Mouse (Mus musculus): ENCODE results near the gene Tmem115. TPM values are rescaled to one million over a fixed set of nuclear protein-coding genes. Genes with fewer than 3 reads are reported as not detected.
A peak's percentile ranks its signal among the peaks of the same experiment; 100 is the strongest.
"Not testable (repeated sequence)": the region's sequence is repeated elsewhere in the genome, so short reads cannot be mapped to it uniquely, and the experiment has no call there.

The Tmem115 gene
- total RNA-seq, 2 experiments from 2014 or later: 1.9 to 5.9 TPM

DNA sequence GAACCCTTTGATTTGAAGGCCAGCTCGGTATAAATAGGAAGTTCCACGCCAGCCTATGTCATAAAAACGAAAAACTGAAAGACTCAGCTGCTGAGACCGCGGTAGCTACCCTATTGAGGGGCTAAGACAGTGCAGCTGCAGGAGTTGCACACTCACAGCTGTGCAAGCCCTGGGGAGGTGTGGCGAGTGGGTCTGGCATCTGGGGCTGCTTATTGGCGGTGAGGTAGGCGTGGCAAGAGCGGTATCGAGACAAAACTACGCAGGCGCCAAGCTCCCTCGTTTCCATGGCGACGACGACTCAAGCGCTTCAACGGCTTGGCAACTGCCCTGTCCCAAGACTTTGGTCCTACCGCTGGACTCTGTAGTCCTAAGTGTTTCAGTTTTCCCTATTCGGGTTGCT, 13.3 kb downstream of the Tmem115 start, which contains the start of gene Zmynd10:
Gene Zmynd10, plus strand, starts transcription at position 273 of the 400 bp plus-strand sequence.
- peak; percentile 72 for ATAC-seq (replicated peaks; ENCODE audit: low FRiP score, poor library complexity, severe bottlenecking)

DNA sequence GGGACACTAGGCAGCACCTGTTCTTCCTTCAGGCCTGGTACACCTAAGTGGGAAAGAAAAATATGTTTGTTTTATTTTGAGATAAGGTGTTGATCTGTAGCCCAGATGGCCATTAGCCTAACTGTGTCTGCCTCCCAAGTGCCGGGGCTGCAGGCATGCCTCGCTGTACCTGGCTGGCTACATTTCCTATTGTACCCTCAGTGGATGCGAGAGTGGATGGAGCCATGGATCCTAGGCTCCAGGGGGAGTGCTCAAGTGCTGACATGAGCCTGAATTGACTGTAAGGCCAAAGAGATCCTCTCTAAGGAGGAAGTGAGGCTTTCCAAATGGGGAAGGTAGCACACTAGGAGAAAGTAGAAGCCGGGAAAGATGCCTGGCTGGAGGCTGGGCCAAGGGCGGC, 14.2 kb downstream of the Tmem115 start:
- no peak for ATAC-seq (replicated peaks; ENCODE audit: low FRiP score, poor library complexity, severe bottlenecking)

DNA sequence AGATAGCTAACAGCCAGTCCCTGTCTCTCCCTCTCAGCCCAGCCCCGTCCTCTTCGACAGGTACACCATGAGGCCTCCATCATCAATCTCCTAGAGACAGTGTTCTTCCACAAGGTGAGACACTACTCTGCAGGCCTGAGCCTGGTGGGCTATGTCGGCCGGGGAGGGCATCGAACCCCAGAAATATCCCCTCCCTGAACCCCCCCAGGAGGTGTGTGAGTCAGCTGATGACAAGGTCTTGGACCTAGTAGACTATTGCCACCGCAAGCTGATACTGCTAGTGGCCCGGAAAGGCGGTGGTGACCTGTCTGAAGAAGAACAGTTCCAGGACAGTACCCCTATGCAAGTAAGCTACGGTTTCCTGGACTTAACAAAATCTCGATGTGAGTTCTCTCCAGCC, 15.1 kb downstream of the Tmem115 start:
- no peak for ATAC-seq (replicated peaks; ENCODE audit: low FRiP score, poor library complexity, severe bottlenecking)

DNA sequence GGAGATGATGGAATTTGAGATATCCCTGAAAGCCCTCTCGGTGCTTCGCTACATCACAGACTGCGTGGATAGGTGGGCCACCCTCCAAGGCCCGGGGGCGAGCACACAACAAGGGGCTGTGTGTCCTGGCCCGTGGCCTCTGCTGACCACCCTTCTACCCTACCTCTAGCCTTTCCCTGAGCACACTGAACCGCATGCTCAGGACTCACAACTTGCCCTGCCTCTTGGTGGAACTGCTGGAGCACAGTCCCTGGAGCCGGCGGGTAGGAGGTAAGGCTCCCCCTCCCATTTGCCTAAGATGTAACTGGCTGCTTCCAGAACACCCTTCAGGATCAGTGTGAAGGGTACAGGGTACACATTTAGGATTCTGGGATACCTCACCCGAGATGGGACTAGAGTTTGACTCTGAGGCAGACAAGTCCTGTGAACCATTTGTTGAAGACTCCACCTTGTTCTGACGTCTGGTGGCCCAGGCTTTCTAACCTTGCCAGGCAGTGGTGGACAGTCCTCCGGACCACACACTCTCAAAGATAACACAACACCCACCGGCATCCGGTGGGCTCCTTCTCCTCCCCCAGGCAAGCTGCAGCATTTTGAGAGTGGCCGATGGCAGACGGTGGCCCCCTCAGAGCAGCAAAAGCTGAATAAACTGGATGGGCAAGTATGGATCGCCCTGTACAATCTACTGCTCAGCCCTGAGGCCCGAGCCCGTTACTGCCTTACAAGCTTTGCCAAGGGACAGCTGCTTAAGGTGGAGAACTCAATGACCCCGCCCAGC, 15.7 kb downstream of the Tmem115 start:
- no peak for ATAC-seq (replicated peaks; ENCODE audit: low FRiP score, poor library complexity, severe bottlenecking)

DNA sequence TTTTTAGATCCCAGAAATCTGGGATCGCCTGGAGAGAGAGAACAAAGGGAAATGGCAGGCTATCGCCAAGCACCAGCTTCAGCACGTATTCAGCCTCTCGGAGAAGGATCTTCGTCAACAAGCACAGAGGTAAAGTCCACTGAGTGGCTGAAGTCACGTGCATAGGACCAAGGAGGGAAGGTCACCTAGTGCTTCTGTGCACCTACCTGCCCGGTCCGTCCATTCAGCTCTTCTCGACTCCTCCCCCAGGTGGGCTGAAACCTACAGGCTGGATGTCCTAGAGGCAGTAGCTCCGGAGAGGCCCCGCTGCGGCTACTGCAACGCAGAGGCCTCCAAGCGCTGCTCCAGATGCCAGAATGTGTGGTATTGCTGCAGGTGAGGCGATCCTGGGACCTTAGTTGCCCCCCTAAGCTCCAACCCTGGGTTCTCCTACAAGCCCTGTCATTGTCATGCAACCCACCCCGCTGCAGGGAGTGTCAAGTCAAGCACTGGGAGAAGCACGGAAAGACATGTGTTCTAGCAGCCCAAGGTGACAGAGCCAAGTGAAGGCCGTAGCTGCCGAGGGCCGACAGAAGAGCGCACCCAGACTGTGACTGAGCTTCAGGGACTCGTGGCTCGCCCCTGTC, 16.9 kb downstream of the Tmem115 start:
- ATAC-seq (replicated peaks; ENCODE audit: low FRiP score, poor library complexity, severe bottlenecking): no peak

DNA sequence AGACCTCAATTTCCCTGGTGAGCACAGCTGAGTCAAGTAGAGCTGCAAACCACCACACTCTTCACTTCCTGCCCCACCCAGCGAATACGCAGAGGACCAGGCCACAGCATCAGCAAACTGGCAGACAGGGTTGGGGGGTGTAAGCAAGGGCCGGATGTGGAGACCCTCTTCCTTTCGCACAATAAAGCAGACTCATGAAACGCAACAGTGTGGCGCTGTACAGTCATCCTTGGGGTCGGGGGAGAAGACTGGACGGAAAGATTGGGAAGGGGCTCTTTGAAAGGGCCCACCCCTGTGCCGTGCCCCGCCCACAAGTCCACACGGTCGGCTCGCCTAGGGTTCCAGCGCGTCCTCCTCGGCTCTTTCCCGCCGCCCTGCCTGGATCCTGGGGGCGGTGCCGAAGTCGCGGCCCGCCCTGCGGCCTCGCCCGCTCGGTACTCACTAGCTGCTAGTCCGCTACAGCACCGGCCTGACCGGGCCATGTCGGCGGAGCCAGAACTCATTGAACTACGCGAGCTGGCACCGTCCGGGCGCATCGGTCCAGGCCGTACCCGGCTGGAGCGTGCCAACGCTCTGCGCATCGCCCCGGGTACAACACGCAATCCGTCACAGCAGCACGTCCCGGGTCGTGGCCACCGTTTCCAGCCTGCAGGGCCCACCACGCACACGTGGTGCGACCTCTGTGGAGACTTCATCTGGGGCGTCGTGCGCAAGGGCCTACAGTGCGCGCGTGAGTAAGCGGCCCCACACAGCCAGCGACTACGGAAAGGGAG, 17.6 kb downstream of the Tmem115 start, which contains the start of gene Rassf1:
Gene Rassf1, plus strand, starts transcription at position 439 of the 773 bp plus-strand sequence.
- 0 out of 2 replicates have a peak, but pooled peaks have one; percentile 34 for ATAC-seq (replicated peaks; ENCODE audit: low FRiP score, poor library complexity, severe bottlenecking)

DNA sequence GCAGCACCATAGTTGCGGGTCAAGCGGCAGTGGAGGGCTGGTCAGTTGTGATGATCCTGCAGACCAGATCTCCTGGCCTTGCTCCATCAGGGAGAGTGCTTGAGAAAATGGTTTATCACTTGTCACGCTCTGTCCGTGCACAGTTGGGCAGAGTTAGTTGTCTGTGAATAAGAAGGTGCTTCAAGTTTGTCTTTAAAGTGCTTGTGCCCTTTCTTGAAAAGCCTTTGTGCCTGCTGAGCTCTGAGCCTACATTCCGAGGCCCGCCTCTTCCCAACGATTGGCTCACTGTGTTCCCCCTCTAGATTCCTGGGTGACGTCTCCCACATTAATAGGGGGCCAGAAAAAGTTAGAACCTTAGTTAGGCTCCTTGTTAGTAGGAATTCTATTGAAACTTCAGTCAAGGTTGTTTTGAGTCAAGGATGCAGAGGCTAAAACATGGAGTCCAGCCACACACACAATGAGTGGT, 18.2 kb downstream of the Tmem115 start:
- ATAC-seq (replicated peaks; ENCODE audit: low FRiP score, poor library complexity, severe bottlenecking): no peak

DNA sequence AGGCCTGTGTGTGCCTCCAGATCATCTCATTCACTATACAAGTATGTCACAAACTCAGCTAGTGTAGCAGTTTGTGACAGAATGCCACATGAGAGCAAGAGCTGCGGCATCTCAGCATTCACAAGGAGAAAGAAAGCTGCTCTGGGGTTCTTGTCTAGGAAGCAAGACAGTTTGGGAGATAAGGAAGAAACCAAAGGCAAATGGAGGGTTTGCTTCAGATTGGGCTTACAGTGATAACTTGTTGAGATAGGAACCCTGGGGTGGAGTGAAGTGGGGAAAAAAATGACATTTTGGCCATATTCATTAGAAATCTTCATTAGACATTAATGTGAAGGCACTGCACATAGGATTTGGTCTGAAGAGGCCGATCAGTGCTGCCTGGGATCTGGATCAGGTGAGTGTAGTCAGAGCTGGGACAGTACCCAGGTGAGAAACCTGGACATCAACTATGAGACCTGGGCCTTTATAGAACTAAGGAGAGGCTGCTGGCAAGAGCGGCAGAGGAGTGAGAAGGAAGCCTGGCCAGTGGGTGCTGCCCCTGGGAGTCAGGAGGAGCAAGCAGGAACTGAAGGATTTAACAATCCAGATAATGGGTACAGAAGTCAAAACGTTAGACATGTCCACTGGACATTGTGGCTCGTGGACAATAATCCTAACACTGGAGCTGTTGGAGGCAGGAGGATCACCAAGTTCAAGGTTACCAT, 19.1 kb downstream of the Tmem115 start:
- ATAC-seq (replicated peaks; ENCODE audit: low FRiP score, poor library complexity, severe bottlenecking): no peak

DNA sequence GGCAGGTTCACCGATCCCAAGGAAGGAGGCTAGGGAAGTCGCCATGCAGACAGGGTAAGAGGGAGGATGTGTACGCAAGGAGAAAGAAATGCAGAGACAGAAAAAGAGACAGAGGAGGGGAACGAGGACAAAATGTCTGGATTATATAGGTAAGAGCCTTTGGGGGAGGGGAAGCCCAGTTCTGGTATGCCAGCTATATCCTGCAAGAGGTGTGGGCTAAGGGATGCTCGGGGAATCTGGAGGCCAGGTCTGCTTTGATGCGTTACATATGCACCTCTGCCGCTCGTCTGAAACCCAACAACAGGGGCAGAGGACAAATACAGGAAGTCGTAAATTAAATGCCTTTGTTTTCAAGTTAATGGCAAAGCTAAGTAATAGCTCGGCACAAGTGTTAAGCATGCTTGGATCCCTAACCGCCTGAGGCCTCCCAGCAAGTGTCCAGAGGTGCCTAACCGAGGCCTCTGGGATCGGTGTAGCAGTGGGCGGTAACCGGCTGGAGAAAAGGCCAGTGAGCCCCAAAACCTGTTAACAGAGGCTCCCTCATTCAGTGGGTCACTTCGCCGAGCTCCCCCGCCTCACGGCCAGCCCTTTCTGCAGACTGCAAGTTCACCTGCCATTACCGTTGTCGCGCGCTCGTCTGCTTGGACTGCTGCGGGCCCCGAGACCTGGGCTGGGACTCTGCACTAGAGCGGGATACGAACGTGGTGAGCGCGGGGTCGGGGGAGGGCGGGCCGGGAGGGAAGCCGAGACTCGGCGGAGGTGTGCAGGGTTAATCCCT, 20.0 kb downstream of the Tmem115 start:
- ATAC-seq (replicated peaks; ENCODE audit: low FRiP score, poor library complexity, severe bottlenecking): peak; percentile 6

DNA sequence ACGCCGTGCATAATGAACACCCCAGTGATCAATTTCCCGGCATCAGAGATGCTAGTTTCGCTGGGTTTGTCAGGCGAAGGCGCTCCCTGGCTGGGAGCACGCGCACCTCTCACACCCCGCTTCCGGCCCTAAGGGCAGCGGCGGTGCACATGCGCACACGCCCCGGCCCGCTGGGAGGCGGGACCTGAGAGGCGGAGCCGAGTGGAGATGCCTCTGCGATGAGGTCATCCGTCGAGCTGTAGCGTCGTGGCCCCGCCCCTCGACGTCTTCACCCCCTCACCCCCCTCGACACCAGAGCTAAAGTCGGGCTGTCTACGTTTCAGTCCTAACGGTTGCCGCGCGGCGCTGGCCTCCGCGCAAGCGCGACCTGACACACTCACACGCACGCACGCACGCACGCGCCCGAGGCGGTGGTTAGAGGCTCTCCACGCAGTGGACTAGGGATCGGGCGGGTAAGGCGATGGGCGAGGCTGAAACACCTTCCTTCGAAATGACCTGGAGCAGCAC, 20.6 kb downstream of the Tmem115 start:
- peak; percentile 91 for ATAC-seq (replicated peaks; ENCODE audit: low FRiP score, poor library complexity, severe bottlenecking)

DNA sequence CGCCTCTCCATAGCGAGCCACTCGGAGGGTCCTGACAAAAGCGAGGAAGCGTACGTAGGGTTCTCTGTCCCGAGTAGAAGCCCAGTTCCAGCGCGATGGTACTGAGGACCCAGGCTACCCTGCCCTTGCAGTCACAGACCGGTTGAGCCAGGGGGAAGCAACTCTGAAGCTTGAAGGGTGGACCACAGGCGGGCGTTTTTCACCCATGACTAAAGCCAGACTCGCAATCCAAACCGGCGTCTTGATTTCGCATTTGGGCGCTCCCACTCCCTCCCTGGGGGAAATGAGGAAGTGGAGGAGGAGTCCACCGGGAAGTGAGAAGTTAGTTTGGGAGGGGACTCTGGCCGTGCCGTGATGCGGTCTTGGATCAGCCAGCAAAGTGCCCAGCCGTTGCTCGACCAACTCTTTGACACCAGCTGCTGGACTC, 21.3 kb downstream of the Tmem115 start:
- peak; percentile 11 for ATAC-seq (replicated peaks; ENCODE audit: low FRiP score, poor library complexity, severe bottlenecking)

DNA sequence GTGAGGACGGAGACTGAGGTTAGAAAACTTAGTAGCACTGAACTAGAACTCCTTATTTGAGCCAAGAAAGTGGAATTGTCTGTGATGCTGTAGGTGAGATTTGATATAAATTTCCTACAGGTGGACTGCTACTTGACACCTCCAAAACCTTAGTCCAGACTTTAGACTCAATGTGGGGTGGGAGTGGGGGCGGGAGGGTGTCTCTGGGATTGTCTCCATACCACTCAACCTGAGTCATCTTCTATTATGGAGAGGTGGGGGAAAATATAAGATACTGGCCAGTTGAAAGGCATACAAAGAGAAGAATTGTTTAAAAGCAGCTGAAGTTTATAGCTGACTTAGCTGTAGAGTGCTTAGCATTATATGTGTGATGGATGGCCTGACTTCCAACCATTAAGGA, 22.0 kb downstream of the Tmem115 start:
- no peak for ATAC-seq (replicated peaks; ENCODE audit: low FRiP score, poor library complexity, severe bottlenecking)

DNA sequence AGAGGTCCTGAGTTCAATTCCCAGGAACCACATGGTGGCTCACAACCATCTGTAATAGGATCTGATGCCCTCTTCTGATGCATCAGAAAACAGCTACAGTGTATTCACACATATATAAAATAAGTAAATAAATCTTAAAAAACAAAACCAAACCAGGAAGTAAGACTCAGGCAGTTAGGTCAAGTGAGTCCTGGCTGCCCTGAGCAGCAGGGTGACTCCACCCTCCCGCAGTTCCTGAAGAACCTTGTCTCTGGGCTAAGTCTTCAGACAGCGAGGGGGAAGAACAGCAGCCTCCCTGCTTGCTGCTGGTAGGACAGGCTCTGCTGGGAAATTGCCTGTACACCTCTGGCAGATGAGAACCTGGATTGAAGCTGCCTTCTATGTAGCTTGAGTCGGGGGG, 22.6 kb downstream of the Tmem115 start:
- no peak for ATAC-seq (replicated peaks; ENCODE audit: low FRiP score, poor library complexity, severe bottlenecking)

DNA sequence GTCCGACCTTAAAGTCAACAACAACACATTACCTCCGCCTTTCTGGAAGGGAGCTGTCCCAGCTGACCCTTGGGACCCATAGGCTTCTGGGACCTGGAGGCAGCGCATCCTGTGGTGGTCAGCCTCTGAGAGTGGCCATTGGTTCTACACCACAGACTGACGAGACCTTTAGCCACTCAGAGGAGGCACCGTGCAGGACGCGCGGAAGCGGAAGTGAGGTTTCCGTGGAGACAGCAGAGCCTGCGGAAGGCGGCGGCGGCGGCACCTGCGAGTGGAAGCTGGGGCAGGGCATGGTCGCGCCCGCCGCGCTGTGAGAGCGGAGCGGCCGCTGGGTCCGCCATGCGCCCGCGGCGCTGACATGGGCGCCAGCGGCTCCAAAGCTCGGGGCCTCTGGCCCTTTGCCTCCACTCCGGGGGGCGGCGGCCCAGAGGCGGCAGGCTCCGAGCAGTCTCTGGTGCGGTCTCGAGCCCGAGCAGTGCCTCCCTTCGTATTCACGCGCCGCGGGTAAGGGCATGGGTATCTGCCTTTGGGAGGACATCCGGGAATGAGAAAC, 29.4 kb downstream of the Tmem115 start, which contains the start of gene Tusc2:
Gene Tusc2, plus strand, starts transcription at position 227 of the 553 bp plus-strand sequence.
- peak; percentile 91 for ATAC-seq (replicated peaks; ENCODE audit: low FRiP score, poor library complexity, severe bottlenecking)

DNA sequence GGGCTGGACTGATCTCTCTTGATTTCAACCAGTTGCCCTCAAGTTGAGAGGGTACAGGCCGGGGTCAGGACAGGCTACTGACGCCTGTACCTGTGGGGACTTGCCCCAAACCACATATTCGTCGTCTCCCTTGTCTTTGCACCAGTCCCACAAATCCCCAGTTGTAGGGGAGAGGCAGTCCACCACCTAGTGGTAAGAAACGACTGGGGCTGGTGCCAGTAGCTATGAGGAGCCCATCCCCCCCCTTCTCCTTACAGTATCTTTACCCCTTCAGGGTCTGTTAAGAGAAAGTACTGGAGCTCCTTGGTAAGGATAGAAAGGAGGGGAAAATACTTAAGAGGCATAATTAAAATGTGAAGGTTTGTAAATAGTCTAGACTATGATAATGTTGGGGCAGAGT, 31.8 kb downstream of the Tmem115 start:
- ATAC-seq (replicated peaks; ENCODE audit: low FRiP score, poor library complexity, severe bottlenecking): not testable (repeated sequence)

DNA sequence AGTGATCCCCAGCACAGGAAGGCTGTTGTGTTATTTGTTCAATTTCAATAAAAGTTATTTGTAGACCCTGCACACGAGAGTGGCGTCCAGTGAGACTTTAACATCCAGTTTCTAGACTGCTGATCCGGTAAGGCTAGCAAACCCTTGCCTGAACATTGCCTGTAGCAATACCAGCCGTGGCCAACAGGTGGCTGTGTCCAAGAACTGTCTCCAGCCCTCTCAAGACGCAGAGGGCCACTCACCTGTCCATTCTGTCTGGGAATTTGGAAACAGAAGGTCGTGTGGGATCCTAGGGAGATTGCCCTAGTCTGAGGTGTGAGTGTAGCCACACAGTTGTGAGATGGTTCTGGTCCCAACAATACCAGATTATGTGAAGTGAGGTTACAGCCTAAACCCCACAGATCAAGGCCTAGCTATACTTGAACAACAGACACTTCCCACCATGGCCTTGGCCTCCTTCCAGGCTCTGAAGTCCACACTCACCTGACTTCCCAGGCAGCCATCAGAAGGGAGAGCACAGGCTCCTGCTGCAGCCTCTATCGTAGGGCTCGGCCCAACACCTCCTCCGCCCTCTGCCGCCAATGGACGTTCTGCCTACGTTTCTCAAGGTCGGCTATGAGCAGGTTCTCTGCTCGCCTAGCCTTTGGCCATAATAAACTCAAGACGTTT, 32.4 kb downstream of the Tmem115 start:
- ATAC-seq (replicated peaks; ENCODE audit: low FRiP score, poor library complexity, severe bottlenecking): peak; percentile 45

DNA sequence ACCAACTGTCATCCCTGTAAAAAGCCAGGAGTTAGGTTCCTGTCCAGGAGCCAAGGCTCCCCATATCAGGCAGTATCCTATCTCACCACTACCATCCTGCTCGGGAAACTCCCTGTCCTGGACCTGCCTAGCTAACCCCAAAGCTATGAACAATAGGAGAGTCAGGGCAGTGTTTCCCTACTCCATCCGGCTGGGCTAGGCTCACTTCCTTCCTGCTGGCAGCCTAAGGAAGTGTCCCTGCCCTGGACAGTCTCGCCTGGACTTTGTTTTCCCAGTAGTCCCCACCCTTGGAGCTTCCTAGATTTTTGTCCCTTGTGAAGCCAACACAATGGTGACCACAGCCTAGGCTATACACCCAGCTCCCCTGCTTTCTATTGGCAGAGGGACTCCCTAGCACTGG, 33.1 kb downstream of the Tmem115 start:
- no peak for ATAC-seq (replicated peaks; ENCODE audit: low FRiP score, poor library complexity, severe bottlenecking)
